Mouse (Mus musculus): Measurements from ENCODE around the gene Tcf20. TPM values are rescaled to one million over a fixed set of nuclear protein-coding genes. Genes with fewer than 3 reads are reported as not detected.

The Tcf20 gene
- total RNA-seq, 2 experiments from 2014 or later = 231 to 245 TPM

DNA sequence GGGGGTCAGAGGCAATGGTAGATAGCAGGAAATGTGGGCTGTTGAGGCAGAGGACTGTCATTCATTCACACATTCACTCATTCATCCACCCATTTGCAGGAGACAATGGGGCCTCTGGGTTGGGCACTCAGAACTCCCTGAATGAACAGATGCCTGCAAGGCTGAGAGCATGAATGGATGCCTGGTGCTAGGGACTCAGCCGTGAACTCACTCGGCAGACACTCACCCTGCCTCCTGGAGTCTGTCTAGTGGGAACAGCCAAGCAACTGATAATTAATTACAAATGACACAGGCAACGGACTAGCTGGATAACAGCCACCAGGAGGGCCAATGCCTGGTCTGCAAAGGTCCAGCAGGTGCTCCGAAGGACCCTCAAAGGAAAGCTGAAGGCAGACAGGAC is 34.6 kb downstream of the Tcf20 start:
- DNase-seq (ENCODE audit: extremely low spot score in 1 of 2, low spot score in 2 of 2) = no peak
- H3K27ac ChIP-seq = no peak overlapping the region
- intact Hi-C loops (cut with DNase I) = no loop called here

GRCm38 (mm10) chr15:82952292-82952705 is 35.4 kb downstream of the Tcf20 start:
- no peak for TF ChIP-seq CTCF (IDR thresholded peaks at IDR 0.05)
- intact Hi-C loops (cut with DNase I) = no loop called here
- Histone ChIP-seq H3K4me3 (no peak overlapping the region), H3K27ac (no peak overlapping the region)
- no peak for DNase-seq (ENCODE audit: extremely low spot score in 1 of 2, low spot score in 2 of 2)

More for the DNA sequence above, 34.6 kb downstream of the Tcf20 start:
- TF ChIP-seq CTCF (IDR thresholded peaks at IDR 0.05) = no peak
- no peak overlapping the region for H3K4me3 ChIP-seq

DNA sequence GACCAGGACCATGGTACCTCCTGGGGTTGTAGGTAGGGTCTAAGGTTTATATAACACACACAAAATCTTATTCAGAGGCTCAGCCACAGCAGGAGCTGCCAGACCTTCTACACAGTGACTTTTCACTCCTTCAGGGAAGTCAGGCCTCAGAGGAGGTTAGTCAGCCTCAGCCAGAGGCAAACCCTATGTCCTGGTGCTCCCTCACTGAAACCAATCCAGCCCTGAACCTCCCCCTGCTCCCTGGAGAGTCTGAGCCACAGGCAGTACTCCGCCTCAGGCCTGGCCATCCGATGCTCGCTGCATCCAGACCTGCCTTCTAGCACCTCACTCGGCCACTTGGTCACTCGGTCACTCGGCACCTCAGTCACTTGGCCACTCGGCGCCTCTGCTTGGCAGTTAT is 37.4 kb downstream of the Tcf20 start:
- DNase-seq (ENCODE audit: extremely low spot score in 1 of 2, low spot score in 2 of 2) = no peak
- intact Hi-C loops (cut with DNase I) = no loop called here
- no peak for TF ChIP-seq CTCF (IDR thresholded peaks at IDR 0.05)
- no peak overlapping the region for H3K4me3 ChIP-seq
- H3K27ac ChIP-seq = no peak overlapping the region

- TF ChIP-seq CTCF (IDR thresholded peaks at IDR 0.05) = no peak
- intact Hi-C loops (cut with DNase I) = no loop called here
- H3K4me3 ChIP-seq = no peak overlapping the region
- no peak for DNase-seq (ENCODE audit: extremely low spot score in 1 of 2, low spot score in 2 of 2)
- no peak overlapping the region for H3K27ac ChIP-seq
These were observed 40.2 kb downstream of the Tcf20 start for GRCm38 (mm10) chr15:82947431-82947830.

- no peak for DNase-seq (ENCODE audit: extremely low spot score in 1 of 2, low spot score in 2 of 2)
- H3K27ac ChIP-seq = no peak overlapping the region
- intact Hi-C loops (cut with DNase I) = no loop called here
- TF ChIP-seq CTCF (IDR thresholded peaks at IDR 0.05) = no peak
- no peak overlapping the region for H3K4me3 ChIP-seq
These were observed 43.0 kb downstream of the Tcf20 start for GRCm38 (mm10) chr15:82944479-82945195.

DNA sequence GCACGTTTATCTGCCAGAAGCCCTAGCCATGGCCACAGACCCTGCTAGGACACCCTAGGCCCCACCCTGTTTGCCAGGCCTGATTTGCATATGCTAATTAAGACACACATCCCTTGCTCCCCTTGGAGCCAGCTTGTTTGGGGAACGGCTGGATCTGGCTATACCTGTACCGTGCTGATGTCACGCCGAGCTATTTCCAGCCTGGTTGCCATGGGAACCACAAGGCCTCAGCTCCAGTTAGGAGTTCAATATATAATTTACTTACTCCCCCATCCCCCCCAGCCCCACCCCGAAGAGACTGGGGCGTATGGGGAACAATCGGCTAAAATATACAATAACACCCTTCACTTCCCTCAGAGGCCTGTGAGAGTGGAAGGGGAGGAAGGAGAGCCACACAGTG is 45.9 kb downstream of the Tcf20 start:
- Histone ChIP-seq H3K27ac (peak overlapping the region; percentile 85), H3K4me3 (no peak overlapping the region)
- DNase-seq (ENCODE audit: extremely low spot score in 1 of 2, low spot score in 2 of 2) = peak in 1 of 2 experiments; percentile 75
- intact Hi-C loops (cut with DNase I) = no loop called here
- no peak for TF ChIP-seq CTCF (IDR thresholded peaks at IDR 0.05)

- no peak for TF ChIP-seq CTCF (IDR thresholded peaks at IDR 0.05)
- intact Hi-C loops (cut with DNase I) = no loop called here
- DNase-seq (ENCODE audit: extremely low spot score in 1 of 2, low spot score in 2 of 2) = no peak
- Histone ChIP-seq H3K27ac (peak overlapping the region; percentile 85), H3K4me3 (no peak overlapping the region)
These were observed 47.0 kb downstream of the Tcf20 start for GRCm38 (mm10) chr15:82940494-82941214.

DNA sequence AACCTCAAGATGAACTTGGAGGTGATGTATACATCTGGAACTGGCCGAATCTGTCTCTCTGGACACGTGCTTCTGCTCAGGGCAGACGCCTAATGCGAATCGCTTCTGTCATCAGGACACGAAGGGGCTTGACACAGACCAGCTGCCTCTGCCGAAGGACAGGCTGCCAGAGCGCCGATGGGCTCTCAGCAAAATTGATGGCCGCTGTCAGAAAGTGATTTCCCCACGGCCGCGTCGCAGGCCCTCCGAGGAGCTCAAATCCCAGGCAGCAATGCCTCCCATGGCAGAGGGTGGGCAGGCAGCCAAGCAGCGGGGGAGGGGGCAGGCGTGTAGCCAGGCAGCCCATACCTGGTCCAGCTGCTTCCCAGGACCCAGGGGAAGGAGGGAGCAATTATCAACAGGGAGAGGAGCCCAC is 49.5 kb downstream of the Tcf20 start:
- DNase-seq (ENCODE audit: extremely low spot score in 1 of 2, low spot score in 2 of 2) = peak in 1 of 2 experiments; percentile 60
- TF ChIP-seq CTCF (IDR thresholded peaks at IDR 0.05) = no peak
- peak overlapping the region; percentile 4 for H3K27ac ChIP-seq
- intact Hi-C loops (cut with DNase I) = no loop called here
- H3K4me3 ChIP-seq = no peak overlapping the region

GRCm38 (mm10) chr15:82937428-82937992 is 50.2 kb downstream of the Tcf20 start:
- no peak overlapping the region for H3K4me3 ChIP-seq
- DNase-seq (ENCODE audit: extremely low spot score in 1 of 2, low spot score in 2 of 2) = no peak
- H3K27ac ChIP-seq = peak overlapping the region; percentile 4; the same call in 1 of the 2 replicates
- no peak for TF ChIP-seq CTCF (IDR thresholded peaks at IDR 0.05)
- intact Hi-C loops (cut with DNase I) = no loop called here

- TF ChIP-seq CTCF (IDR thresholded peaks at IDR 0.05) = no peak
- DNase-seq (ENCODE audit: extremely low spot score in 1 of 2, low spot score in 2 of 2) = no peak
- intact Hi-C loops (cut with DNase I) = no loop called here
- Histone ChIP-seq H3K27ac (no peak overlapping the region), H3K4me3 (no peak overlapping the region)
These were observed 52.7 kb downstream of the Tcf20 start for GRCm38 (mm10) chr15:82934971-82935370.

- H3K27ac ChIP-seq = no peak overlapping the region
- H3K4me3 ChIP-seq = no peak overlapping the region
- TF ChIP-seq CTCF (IDR thresholded peaks at IDR 0.05) = no peak
- intact Hi-C loops (cut with DNase I) = no loop called here
- DNase-seq (ENCODE audit: extremely low spot score in 1 of 2, low spot score in 2 of 2) = no peak
These were observed 54.6 kb downstream of the Tcf20 start for GRCm38 (mm10) chr15:82932936-82933650.

DNA sequence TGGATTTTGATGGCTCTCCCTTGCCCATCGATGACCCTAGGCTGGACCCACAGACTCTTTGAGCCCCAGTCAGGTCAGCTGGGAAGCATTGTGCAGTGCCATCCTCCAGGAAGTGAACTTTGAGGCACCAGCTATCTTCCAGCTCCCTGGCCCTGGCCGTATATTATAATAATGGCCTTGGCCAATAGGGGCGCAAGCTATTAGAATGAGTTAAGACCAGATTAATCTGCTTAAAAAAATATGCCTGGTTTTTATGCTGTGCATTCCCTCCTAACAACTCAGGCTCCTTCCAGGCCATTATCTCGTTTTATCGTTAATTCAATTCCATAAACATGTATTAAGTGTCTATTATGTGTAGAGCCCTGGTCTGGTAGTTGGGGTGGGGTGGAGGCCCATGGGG is 56.2 kb downstream of the Tcf20 start:
- no peak overlapping the region for H3K4me3 ChIP-seq
- no peak overlapping the region for H3K27ac ChIP-seq
- DNase-seq (ENCODE audit: extremely low spot score in 1 of 2, low spot score in 2 of 2) = no peak
- no peak for TF ChIP-seq CTCF (IDR thresholded peaks at IDR 0.05)
- intact Hi-C loops (cut with DNase I) = no loop called here

Data from left cerebral cortex, adult 2 months (tissue).